Mouse (Mus musculus): Measurements from ENCODE around the gene Vwa5b2. TPM values are rescaled to one million over a fixed set of nuclear protein-coding genes. Genes with fewer than 3 reads are reported as not detected.
A peak's percentile ranks its signal among the peaks of the same experiment; 100 is the strongest.

The Vwa5b2 gene
- total and polyA plus RNA-seq, 2 experiments from 2014 or later, result 8.7 to 20.9 TPM

- DNase-seq (no peak), ATAC-seq (no peak)
- Histone ChIP-seq H3K9ac (peak overlapping the region; percentile 73), H3K27me3 (ENCODE audit: insufficient read depth, low read length) (no peaks in the 10 kb centered on the region), H3K9me3 (ENCODE audit: low read length) (no peaks in the 10 kb centered on the region), H3K36me3 (ENCODE audit: insufficient read depth) (peaks cover 54% of the 10 kb centered on the region), H3K4me3 (ENCODE audit: low read depth, low read length) (peak overlapping the region; percentile 92), H3K27ac (ENCODE audit: low read depth, low read length) (no peak overlapping the region), H3K4me1 (ENCODE audit: insufficient read depth) (peaks cover 3% of the 10 kb centered on the region; the same call in 1 of the 2 replicates), H3K4me2 (ENCODE audit: low read depth) (peak overlapping the region; percentile 91)
- no peak for TF ChIP-seq CTCF (IDR thresholded peaks at IDR 0.05; ENCODE audit: low read depth)
- WGBS, result 49% methylated on average over 9 of the region's 9 CpGs
Measured at GRCm38 (mm10) chr16:20549161-20549560, 40.1 kb upstream of the Vwa5b2 start.

GRCm38 (mm10) chr16:20551691-20552090, 37.6 kb upstream of the Vwa5b2 start:
- no peak for TF ChIP-seq CTCF (IDR thresholded peaks at IDR 0.05; ENCODE audit: low read depth)
- no peak overlapping the region for H3K27ac ChIP-seq (ENCODE audit: low read depth, low read length)
- H3K9ac ChIP-seq, result no peak overlapping the region
- WGBS, result 95% methylated on average over 5 of the region's 5 CpGs
- ATAC-seq, result no peak
- peaks cover 54% of the 10 kb centered on the region for H3K36me3 ChIP-seq (ENCODE audit: insufficient read depth)
- no peaks in the 10 kb centered on the region for H3K9me3 ChIP-seq (ENCODE audit: low read length)
- H3K4me1 ChIP-seq (ENCODE audit: insufficient read depth), result peaks cover 3% of the 10 kb centered on the region; the same call in 1 of the 2 replicates
- no peak overlapping the region for H3K4me3 ChIP-seq (ENCODE audit: low read depth, low read length)
- no peak for DNase-seq
- H3K4me2 ChIP-seq (ENCODE audit: low read depth), result no peak overlapping the region
- no peaks in the 10 kb centered on the region for H3K27me3 ChIP-seq (ENCODE audit: insufficient read depth, low read length)

GRCm38 (mm10) chr16:20552594-20552993, 36.7 kb upstream of the Vwa5b2 start:
- no peak overlapping the region for H3K4me2 ChIP-seq (ENCODE audit: low read depth)
- whole genome bisulfite sequencing, result 92% methylated on average over 1 of the region's 1 CpGs
- DNase-seq, result no peak
- no peak for TF ChIP-seq CTCF (IDR thresholded peaks at IDR 0.05; ENCODE audit: low read depth)
- no peaks in the 10 kb centered on the region for H3K27me3 ChIP-seq (ENCODE audit: insufficient read depth, low read length)
- no peak overlapping the region for H3K9ac ChIP-seq
- H3K27ac ChIP-seq (ENCODE audit: low read depth, low read length), result no peak overlapping the region
- peaks cover 58% of the 10 kb centered on the region for H3K36me3 ChIP-seq (ENCODE audit: insufficient read depth)
- ATAC-seq, result no peak
- peaks cover 3% of the 10 kb centered on the region; the same call in 1 of the 2 replicates for H3K4me1 ChIP-seq (ENCODE audit: insufficient read depth)
- no peak overlapping the region for H3K4me3 ChIP-seq (ENCODE audit: low read depth, low read length)
- H3K9me3 ChIP-seq (ENCODE audit: low read length), result no peaks in the 10 kb centered on the region

GRCm38 (mm10) chr16:20555000-20555399, 34.3 kb upstream of the Vwa5b2 start:
- H3K4me2 ChIP-seq (ENCODE audit: low read depth), result no peak overlapping the region
- no peaks in the 10 kb centered on the region for H3K9me3 ChIP-seq (ENCODE audit: low read length)
- WGBS, result 90% methylated on average over 6 of the region's 6 CpGs
- peaks cover 80% of the 10 kb centered on the region for H3K36me3 ChIP-seq (ENCODE audit: insufficient read depth)
- no peak overlapping the region for H3K27ac ChIP-seq (ENCODE audit: low read depth, low read length)
- H3K27me3 ChIP-seq (ENCODE audit: insufficient read depth, low read length), result no peaks in the 10 kb centered on the region
- ATAC-seq, result no peak
- H3K4me3 ChIP-seq (ENCODE audit: low read depth, low read length), result no peak overlapping the region
- DNase-seq, result no peak
- TF ChIP-seq CTCF (IDR thresholded peaks at IDR 0.05; ENCODE audit: low read depth), result no peak
- no peaks in the 10 kb centered on the region for H3K4me1 ChIP-seq (ENCODE audit: insufficient read depth)
- no peak overlapping the region for H3K9ac ChIP-seq

- no peak for ATAC-seq
- TF ChIP-seq CTCF (IDR thresholded peaks at IDR 0.05; ENCODE audit: low read depth), result no peak
Measured at GRCm38 (mm10) chr16:20557381-20557780, 31.9 kb upstream of the Vwa5b2 start.

GRCm38 (mm10) chr16:20565075-20565474, 24.2 kb upstream of the Vwa5b2 start:
- H3K9me3 ChIP-seq (ENCODE audit: low read length), result no peaks in the 10 kb centered on the region
- 46% methylated on average over 1 of the region's 1 CpGs for WGBS
- H3K9ac ChIP-seq, result no peak overlapping the region
- H3K4me1 ChIP-seq (ENCODE audit: insufficient read depth), result no peaks in the 10 kb centered on the region
- peaks cover 26% of the 10 kb centered on the region for H3K36me3 ChIP-seq (ENCODE audit: insufficient read depth)
- no peak overlapping the region for H3K4me2 ChIP-seq (ENCODE audit: low read depth)
- DNase-seq (no peak), ATAC-seq (peak; percentile 53)
- no peak overlapping the region for H3K27ac ChIP-seq (ENCODE audit: low read depth, low read length)
- no peak for TF ChIP-seq CTCF (IDR thresholded peaks at IDR 0.05; ENCODE audit: low read depth)
- H3K27me3 ChIP-seq (ENCODE audit: insufficient read depth, low read length), result no peaks in the 10 kb centered on the region
- H3K4me3 ChIP-seq (ENCODE audit: low read depth, low read length), result no peak overlapping the region

More at GRCm38 (mm10) chr16:20557381-20557780, 31.9 kb upstream of the Vwa5b2 start:
- Histone ChIP-seq H3K27me3 (ENCODE audit: insufficient read depth, low read length) (no peaks in the 10 kb centered on the region), H3K9ac (no peak overlapping the region), H3K9me3 (ENCODE audit: low read length) (no peaks in the 10 kb centered on the region), H3K36me3 (ENCODE audit: insufficient read depth) (peaks cover 81% of the 10 kb centered on the region), H3K4me2 (ENCODE audit: low read depth) (no peak overlapping the region), H3K4me3 (ENCODE audit: low read depth, low read length) (no peak overlapping the region), H3K27ac (ENCODE audit: low read depth, low read length) (no peak overlapping the region), H3K4me1 (ENCODE audit: insufficient read depth) (no peaks in the 10 kb centered on the region)
- no peak for DNase-seq
- 89% methylated on average over 7 of the region's 7 CpGs for WGBS

GRCm38 (mm10) chr16:20589939-20590679, 838 bp downstream of the Vwa5b2 start:
- TF ChIP-seq CTCF (IDR thresholded peaks at IDR 0.05; ENCODE audit: low read depth), result peak; percentile 18; the same call in 1 of the 2 replicates
- Histone ChIP-seq H3K36me3 (ENCODE audit: insufficient read depth) (no peaks in the 10 kb centered on the region), H3K4me2 (ENCODE audit: low read depth) (peak overlapping the region; percentile 94), H3K27me3 (ENCODE audit: insufficient read depth, low read length) (peaks cover 27% of the 10 kb centered on the region), H3K9me3 (ENCODE audit: low read length) (no peaks in the 10 kb centered on the region), H3K4me1 (ENCODE audit: insufficient read depth) (0 out of 2 replicates have a peak, but pooled peaks cover 6% of the 10 kb centered on the region), H3K4me3 (ENCODE audit: low read depth, low read length) (peak overlapping the region; percentile 60), H3K9ac (peak overlapping the region; percentile 66), H3K27ac (ENCODE audit: low read depth, low read length) (0 out of 2 replicates have a peak overlapping the region, but pooled peaks have one; percentile 29)
- DNase-seq, result peak; percentile 66
- ATAC-seq, result peak; percentile 85
- under 1% methylated on average over 39 of the region's 39 CpGs for WGBS

Data from forebrain, postnatal 0 days (tissue).